Mouse (Mus musculus) retina, postnatal 7 days (tissue): ENCODE data around the gene Stat4.

Experiments used
- DNase-seq: peaks from one replicate; pipeline ENCODE4 v3.0.0-alpha.2; 2012; ENCODE audit warnings: low read depth, low spot score

Stat4 gene

DNA sequence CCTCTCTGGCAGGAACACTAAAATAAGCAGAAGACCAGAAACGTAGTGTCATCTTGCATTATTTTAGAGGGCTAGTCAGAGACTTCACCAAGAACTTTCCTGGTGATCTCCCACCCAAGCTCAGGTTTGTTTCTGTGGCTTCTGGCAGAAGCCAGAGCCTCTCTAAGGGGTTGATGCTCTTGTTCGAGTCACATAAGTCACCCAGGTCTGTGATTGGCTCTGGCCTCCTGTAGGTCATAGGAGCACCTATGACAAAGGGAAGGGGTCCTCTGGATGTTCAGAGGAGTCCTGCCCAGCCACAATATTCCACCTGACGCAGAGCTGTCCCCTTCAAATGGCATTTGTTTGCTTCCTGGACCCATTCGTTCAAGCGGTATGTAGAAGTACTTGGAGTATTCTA, at the start of gene Stat4:
Gene Stat4 (plus strand): TSS at position 301 of the 400 bp plus-strand sequence.
- DNase-seq = no peak

DNA sequence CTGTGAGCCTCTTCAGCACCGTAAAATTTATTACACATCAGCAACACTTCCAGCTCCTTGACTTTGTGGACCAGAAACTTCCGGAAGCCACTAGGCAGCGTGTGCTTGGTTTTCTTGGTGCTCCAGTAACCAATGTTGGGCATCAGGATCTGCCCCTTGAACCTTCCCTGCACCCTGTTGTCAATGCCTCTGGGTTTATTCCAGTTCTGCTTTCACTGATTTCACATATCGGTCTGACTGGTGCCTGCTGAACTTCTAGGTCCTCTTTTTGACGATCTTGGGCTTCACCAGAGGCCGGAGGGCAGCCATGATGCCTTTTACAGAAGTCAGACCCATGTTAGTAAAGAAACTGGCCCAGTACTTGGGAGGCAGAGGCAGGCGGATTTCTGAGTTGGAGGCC, 48.6 kb upstream of the Stat4 start:
- DNase-seq = no peak

- peak; percentile 45 for DNase-seq
These were observed 42.2 kb upstream of the Stat4 start for GRCm38 (mm10) chr1:51944755-51945154.

GRCm38 (mm10) chr1:51947116-51947515, 39.8 kb upstream of the Stat4 start:
- DNase-seq = no peak

DNA sequence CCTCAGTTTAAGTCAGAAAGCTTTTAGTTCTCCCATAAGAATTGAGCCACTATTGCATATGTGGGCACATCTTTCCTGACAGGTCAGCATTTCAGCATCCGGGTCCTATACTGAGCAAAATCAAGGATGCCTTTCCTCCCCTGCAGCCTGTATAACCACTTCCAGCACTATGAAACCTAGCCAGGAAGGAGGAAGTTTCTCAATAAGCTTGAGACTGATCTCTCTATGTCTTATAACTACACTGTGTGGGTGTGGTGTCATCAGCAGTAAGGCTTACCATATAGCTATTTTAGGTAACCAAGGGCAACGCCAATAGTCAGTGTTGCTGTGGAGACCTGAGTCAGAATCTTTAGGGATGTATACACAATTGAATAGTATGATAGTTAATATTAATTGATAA, 22.3 kb upstream of the Stat4 start:
- DNase-seq = no peak

DNA sequence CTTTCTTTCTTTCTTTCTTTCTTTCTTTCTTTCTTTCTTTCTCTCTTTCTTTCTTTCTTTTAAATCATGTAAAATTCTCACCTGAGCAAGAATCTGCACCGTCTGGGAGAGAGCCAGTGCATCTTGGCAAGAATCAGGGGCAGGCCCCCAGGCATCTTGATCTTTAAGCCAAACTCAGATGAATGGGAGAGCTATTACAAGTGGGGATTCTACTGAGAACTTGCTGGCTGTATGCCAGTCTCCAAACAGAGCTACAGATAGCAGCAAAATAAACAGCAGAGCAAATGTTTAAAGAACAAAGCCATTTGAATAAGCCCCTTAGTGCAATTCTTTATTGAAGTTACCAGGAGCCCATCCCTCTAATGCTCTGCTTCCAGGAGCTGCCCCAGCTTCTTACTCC, 18.0 kb upstream of the Stat4 start:
- no peak for DNase-seq

- DNase-seq = no peak
These were observed 16.8 kb upstream of the Stat4 start for GRCm38 (mm10) chr1:51970182-51970581.

- DNase-seq = no peak
These were observed 11.4 kb upstream of the Stat4 start for GRCm38 (mm10) chr1:51975589-51975988.

DNA sequence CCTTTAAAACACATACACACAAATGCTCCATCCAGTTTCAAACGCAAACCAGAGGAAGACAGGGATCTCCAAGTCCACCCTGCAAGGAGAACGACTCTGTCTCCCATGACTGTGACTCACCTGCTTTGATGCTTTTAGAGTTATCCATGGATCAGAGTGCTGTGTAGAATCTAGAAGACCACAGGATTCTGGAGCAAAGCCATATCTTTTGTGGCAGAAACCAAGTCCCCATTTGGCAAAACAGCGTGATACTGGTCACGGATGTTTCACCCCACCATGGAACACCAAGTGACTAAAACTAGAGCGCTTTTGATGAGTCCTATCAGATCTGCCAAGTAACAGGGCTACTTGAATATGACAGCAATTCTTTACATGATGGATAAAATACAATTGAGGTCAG, 7.9 kb upstream of the Stat4 start:
- no peak for DNase-seq

GRCm38 (mm10) chr1:51991983-51992609, 5.1 kb downstream of the Stat4 start:
- no peak for DNase-seq

DNA sequence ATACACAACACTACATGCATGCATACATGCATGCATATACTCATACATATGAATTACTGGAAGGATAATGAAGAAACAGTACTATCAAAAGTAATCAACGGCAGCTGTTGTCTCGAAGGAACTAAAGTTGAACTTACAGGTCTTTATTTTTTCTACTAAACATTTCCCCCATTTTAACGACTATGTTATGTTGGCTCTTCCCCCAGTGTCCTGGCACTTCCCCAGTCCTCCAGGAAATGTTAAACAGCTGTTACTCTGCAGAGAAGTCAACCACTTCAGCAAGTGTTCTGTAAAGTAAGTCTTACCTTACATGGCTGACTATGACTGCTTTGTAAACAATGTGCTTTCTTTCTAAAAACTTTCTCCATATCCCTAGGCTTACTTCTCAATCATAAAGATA, 9.1 kb downstream of the Stat4 start:
- no peak for DNase-seq

- DNase-seq = no peak
These were observed 10.1 kb downstream of the Stat4 start for GRCm38 (mm10) chr1:51996751-51997659.

DNA sequence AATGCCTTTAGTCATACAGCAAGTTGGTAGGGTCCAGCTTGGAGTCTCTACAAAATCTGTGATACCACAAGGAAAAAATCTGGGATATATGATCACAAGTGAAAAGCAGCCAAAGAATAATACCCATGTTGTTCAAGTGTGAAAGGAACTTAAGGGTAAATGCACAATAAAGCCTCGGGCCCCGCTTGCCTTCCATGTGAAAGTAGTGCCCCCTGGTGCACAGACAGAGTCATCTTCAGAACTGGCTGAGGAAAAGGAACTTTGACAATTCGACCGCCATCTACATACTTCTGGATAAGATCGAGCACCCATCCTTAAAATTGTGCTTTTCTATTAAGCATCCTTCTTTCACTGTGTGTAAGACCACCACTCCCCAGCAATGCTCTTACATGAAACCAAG, 11.6 kb downstream of the Stat4 start:
- DNase-seq = no peak

DNA sequence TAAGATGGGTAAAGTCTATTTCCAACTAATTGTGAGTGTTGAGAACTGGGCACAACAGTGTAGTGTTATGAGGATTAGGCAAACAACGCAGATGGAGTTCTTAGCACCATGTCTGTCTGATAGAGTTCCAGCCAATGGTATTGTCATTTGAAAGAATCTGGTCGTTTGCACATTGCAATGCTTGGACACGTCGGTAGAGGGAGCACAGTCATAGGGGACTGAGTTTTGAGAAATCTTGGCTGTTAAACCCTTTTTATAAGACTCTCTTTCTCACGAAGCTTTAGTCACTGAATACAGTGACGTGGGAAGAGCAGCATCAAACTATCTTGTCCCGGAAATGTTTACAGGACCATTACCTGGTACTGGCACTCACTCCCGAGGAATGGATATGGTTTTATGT, 17.1 kb downstream of the Stat4 start:
- peak; percentile 29 for DNase-seq

DNA sequence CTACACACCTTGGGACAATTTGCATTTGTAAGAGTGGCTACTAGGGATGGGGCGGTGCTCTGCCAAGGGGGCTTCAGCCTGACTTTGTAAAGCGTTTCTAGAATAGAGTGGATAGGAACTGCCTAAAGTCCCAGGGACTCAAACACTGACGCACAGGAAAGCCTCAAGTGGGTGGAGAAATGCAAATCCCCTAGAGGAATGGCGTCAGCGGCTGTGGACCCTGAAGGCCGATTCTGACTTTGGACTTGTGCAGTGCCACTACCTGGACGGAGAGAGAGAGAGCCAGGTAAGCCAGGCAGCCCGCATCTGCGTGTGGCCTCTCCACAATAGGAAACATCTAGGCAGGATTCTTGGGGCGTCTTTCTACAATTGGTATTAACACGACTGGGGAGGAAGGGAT, 21.5 kb downstream of the Stat4 start:
- DNase-seq = no peak

GRCm38 (mm10) chr1:52008947-52009346, 22.0 kb downstream of the Stat4 start:
- DNase-seq = no peak

DNA sequence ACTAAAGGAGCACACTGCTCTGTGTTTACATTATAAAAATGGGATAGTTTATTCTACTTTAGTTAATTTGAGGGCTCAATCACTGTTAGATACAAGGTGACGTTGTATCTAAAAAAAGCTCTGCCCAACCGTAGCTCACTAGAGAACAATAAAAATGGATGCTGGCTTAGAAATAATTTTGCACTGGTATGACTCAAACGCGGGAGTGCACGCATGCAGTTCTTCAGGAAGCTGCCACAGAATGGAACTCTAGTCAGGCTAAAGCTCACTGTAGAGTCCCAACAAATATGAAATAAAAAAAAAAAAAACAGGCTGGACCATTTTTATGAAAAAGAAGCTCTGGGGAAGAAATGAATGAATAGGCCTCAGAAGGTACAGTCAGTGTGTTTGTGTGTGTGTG, 23.8 kb downstream of the Stat4 start:
- no peak for DNase-seq

- DNase-seq = no peak
These were observed 24.3 kb downstream of the Stat4 start for GRCm38 (mm10) chr1:52011227-52011626.

GRCm38 (mm10) chr1:52012231-52012630, 25.3 kb downstream of the Stat4 start:
- no peak for DNase-seq

DNA sequence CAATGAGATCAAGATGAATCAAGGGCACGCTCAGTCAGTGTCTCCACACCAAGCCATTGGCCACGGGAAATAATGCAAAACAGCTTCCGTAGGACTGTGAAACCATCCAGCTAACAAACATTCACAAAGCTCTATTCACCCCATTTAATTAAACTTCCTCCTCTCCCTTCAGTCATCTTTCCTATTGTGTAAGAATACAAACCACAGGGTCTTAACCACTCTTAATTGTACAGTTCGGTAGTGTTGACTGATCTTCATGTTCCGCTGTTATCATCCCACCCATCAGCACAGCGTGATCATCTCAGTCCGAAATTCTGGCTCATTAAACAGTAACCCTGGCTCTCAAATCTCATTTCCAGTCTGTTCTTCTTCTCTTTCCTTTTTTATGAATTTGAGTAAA, 25.8 kb downstream of the Stat4 start:
- DNase-seq = no peak

DNA sequence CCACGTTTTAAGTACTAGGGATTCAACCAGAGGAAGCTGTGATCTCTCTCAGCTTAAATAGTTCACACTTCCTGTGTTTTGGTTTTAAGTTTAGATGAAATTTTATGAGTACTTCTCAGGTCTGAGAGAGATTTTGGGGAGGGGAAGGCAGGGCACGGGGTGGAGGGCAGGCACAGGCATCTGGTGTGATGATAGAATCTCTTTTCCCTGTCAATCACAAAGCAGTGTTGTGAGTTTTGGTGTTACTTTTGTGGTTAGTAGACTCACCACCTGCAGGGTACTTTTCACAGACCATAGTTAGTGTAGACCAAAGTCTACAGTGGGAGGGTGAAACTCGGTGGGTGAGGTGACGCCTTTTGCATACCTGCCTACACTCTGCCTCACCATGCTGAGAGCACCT, 32.7 kb downstream of the Stat4 start:
- no peak for DNase-seq

DNA sequence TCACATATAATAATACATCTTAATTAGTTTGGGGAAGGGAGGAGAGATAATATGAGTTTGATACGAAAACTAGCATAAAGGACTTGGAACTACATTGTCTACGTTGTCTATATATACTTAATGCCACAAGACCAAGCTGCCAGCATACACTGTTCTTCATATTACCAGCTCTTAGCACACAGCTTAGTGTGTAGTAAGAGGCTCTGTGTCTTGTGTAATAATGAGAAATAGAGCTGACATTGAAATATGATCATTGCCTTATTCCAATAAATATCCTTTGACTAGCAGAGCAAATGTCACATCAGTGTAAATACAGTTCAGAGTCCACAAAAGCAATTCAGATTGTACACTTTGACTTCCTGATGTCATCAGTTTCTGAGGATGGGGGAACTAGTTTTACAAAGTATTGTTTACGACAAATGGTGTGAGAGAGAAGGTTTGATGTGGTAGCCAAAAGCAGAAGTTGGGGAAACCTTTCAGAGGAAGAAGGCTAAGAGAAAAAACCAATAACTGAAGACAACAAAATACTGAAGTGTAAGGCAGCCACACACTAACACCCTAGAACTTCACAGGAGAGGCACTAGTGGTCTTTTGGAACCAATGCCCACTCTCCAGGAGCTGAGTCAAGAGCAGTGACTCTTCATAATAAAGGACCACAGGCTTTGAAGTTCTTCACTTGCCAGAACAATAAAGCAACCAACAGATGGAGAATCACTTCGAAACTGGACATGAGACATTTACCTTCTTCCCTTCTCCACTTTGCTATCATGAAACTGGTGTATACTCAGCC, 35.2 kb downstream of the Stat4 start:
- DNase-seq = no peak
